Mouse (Mus musculus) liver, embryonic 13.5 days (tissue): ENCODE measurements around the gene Cept1. TPM values are rescaled to one million over a fixed set of nuclear protein-coding genes. Genes with fewer than 3 reads are reported as not detected.

Experiments
- ATAC-seq: fragments of 200-750 bp; cut with Nextera tagmentation; 2 replicates; pipeline ENCODE4 v1.8.0; 2017; ENCODE audit warnings: low read depth, mild to moderate bottlenecking, moderate number of reproducible peaks, moderate library complexity
- DNase-seq: peaks from one replicate; pipeline ENCODE4 v3.0.0; 2022
- H3K27ac ChIP-seq: fragments of 300-500 bp; sonication (generic); 2 replicates; pipeline ENCODE4 v1.5.1; 2015; ENCODE audit warnings: moderate library complexity, mild to moderate bottlenecking, inconsistent platforms
- H3K27me3 ChIP-seq: fragments of 300-500 bp; sonication (generic); 2 replicates; pipeline ENCODE4 v1.6.1; 2015; ENCODE audit warnings: mild to moderate bottlenecking, inconsistent platforms
- H3K36me3 ChIP-seq: fragments of 300-500 bp; sonication (generic); 2 replicates; pipeline ENCODE4 v1.6.1; 2015; ENCODE audit warnings: mild to moderate bottlenecking, inconsistent platforms
- H3K4me1 ChIP-seq: fragments of 300-500 bp; sonication (generic); replicated peaks from 2 replicates; pipeline ENCODE4 v1.6.1; 2015; ENCODE audit warnings: inconsistent platforms
- H3K4me2 ChIP-seq: fragments of 300-500 bp; sonication (generic); 2 replicates; pipeline ENCODE4 v1.6.1; 2015; ENCODE audit warnings: inconsistent platforms, mild to moderate bottlenecking, moderate library complexity
- H3K4me3 ChIP-seq: fragments of 300-500 bp; sonication (generic); replicated peaks from 2 replicates; pipeline ENCODE4 v1.5.1; 2015; ENCODE audit warnings: mild to moderate bottlenecking, inconsistent platforms
- H3K9ac ChIP-seq: fragments of 300-500 bp; sonication (generic); 2 replicates; pipeline ENCODE4 v1.6.1; 2015; ENCODE audit warnings: mild to moderate bottlenecking, inconsistent platforms
- H3K9me3 ChIP-seq: fragments of 300-500 bp; sonication (generic); replicated peaks from 2 replicates; pipeline ENCODE4 v1.6.1; 2016; ENCODE audit warnings: inconsistent platforms
- WGBS: fragments of 180-500 bp; shearing (Covaris S2); methylation state at CpG from one replicate; pipeline ENCODE4 v1.1.7; 2015; ENCODE audit not compliant: insufficient replicate concordance; 5-methylcytosine and 5-hydroxymethylcytosine counted together
- polyA plus RNA-seq: library from polyadenylated mRNA; unstranded; fragments of >200 nt; fragmentation: Nextera tagmentation; extraction: Ambion mirVana; gene quantifications from 2 replicates; pipeline ENCODE4 v1.2.1, GENCODE M21; 2015

Gene Cept1
- polyA plus RNA-seq, 1 experiment from 2014 or later = 26.1 TPM

- Histone ChIP-seq H3K4me1 (no peaks in the 10 kb centered on the region), H3K36me3 (no peaks in the 10 kb centered on the region), H3K9ac (no peak overlapping the region), H3K4me2 (no peak overlapping the region), H3K4me3 (no peak overlapping the region), H3K27ac (no peak overlapping the region), H3K27me3 (0 out of 2 replicates have a peak, but pooled peaks cover 4% of the 10 kb centered on the region), H3K9me3 (no peaks in the 10 kb centered on the region)
- DNase-seq = no peak
- ATAC-seq = no peak
- 63% methylated on average over 1 of the region's 1 CpGs for WGBS
These were observed 70.7 kb downstream of the Cept1 start for GRCm38 (mm10) chr3:106476863-106477262.

DNA sequence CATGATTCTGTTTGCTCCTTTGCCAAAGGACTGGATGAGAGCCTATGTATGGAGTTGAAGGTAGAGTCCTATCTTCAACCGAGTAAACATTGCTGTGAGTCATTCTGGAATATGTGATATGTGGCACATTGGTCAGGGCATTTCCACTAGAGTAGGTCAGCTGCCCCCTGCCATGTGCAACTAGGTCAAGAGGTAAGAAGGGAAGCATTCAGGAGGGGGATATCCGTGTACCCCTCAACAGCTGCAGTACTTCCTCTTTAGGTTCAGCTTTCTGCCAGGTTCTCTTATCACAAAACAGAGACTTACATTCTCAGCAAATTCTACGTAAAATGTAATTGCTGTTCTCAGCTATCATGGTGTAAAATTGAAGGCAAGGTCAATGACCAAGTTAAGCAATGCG, 73.4 kb downstream of the Cept1 start:
- Histone ChIP-seq H3K36me3 (no peaks in the 10 kb centered on the region), H3K27me3 (no peaks in the 10 kb centered on the region), H3K4me1 (no peaks in the 10 kb centered on the region), H3K4me2 (no peak overlapping the region), H3K4me3 (no peak overlapping the region), H3K9ac (no peak overlapping the region), H3K9me3 (no peaks in the 10 kb centered on the region), H3K27ac (no peak overlapping the region)
- 35% methylated on average over 4 of the region's 4 CpGs for WGBS
- no peak for ATAC-seq
- no peak for DNase-seq

- no peak for ATAC-seq
- no peaks in the 10 kb centered on the region for H3K9me3 ChIP-seq
- WGBS = 35% methylated on average over 1 of the region's 1 CpGs
These were observed 82.9 kb downstream of the Cept1 start for GRCm38 (mm10) chr3:106464750-106465149.

DNA sequence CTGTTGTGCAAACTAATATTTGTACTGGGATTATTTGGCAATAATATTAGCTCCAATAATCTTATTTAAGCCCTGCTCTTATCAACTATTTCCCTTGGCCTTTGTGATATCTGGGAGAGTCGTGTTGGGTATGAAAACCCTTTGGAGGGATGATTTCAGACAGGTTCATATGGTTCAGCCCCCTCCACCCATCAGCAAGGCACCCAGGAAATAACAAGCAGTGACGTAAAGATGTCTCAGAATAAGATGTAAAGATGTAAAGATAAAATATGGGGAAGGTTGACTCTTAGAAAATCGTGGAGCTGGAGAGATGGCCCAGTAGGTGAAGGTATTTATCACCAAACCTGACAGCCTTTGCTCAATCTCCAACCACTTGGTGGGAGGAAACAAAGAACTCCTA, 85.1 kb downstream of the Cept1 start:
- no peaks in the 10 kb centered on the region for H3K9me3 ChIP-seq
- no peak overlapping the region for H3K4me2 ChIP-seq
- H3K4me1 ChIP-seq = no peaks in the 10 kb centered on the region
- H3K4me3 ChIP-seq = no peak overlapping the region
- DNase-seq (no peak), ATAC-seq (no peak)
- H3K36me3 ChIP-seq = no peaks in the 10 kb centered on the region
- H3K27me3 ChIP-seq = no peaks in the 10 kb centered on the region
- WGBS = 33% methylated on average over 3 of the region's 3 CpGs
- H3K9ac ChIP-seq = no peak overlapping the region
- no peak overlapping the region for H3K27ac ChIP-seq

More at GRCm38 (mm10) chr3:106464750-106465149, 82.9 kb downstream of the Cept1 start:
- DNase-seq = no peak
- Histone ChIP-seq H3K27ac (no peak overlapping the region), H3K9ac (no peak overlapping the region), H3K4me3 (no peak overlapping the region), H3K27me3 (no peaks in the 10 kb centered on the region), H3K4me1 (no peaks in the 10 kb centered on the region), H3K36me3 (no peaks in the 10 kb centered on the region), H3K4me2 (no peak overlapping the region)

GRCm38 (mm10) chr3:106462059-106462470, 85.5 kb downstream of the Cept1 start:
- Histone ChIP-seq H3K9me3 (no peaks in the 10 kb centered on the region), H3K4me2 (no peak overlapping the region), H3K27ac (no peak overlapping the region), H3K4me1 (no peaks in the 10 kb centered on the region), H3K9ac (no peak overlapping the region), H3K36me3 (no peaks in the 10 kb centered on the region), H3K27me3 (no peaks in the 10 kb centered on the region), H3K4me3 (no peak overlapping the region)
- WGBS = 29% methylated on average over 2 of the region's 2 CpGs
- ATAC-seq = no peak
- DNase-seq = no peak

DNA sequence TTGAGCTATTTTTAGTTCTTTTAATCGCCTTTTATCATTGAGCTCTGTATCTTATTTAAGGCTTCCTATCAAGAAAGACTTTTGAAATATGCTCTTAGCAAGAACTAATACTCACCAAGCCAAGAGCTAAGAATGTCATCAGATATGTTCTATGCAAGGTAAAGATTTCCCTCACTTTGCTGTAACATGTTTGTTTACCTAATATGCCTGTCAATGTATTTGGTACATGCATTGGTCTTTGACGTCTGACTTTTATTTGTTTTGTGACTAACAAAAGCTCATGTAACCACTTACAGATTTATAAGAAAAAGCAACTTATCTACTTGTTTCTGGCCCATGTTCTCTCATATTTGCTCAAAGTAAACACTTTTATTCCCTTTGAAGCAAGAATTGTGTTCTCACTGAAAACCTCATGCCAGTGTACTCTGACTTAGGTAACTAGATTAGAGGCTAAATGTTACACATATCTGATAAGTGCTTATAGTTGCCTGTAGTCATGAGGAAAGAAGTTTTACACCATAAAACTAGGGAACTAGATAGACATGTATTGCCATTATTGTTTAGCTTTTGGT, 90.2 kb downstream of the Cept1 start:
- 56% methylated on average over 2 of the region's 2 CpGs for WGBS
- H3K27ac ChIP-seq = no peak overlapping the region
- H3K4me3 ChIP-seq = no peak overlapping the region
- DNase-seq (no peak), ATAC-seq (no peak)
- no peak overlapping the region for H3K4me2 ChIP-seq
- no peaks in the 10 kb centered on the region for H3K4me1 ChIP-seq
- no peak overlapping the region for H3K9ac ChIP-seq
- no peaks in the 10 kb centered on the region for H3K36me3 ChIP-seq
- H3K27me3 ChIP-seq = no peaks in the 10 kb centered on the region
- H3K9me3 ChIP-seq = no peaks in the 10 kb centered on the region

DNA sequence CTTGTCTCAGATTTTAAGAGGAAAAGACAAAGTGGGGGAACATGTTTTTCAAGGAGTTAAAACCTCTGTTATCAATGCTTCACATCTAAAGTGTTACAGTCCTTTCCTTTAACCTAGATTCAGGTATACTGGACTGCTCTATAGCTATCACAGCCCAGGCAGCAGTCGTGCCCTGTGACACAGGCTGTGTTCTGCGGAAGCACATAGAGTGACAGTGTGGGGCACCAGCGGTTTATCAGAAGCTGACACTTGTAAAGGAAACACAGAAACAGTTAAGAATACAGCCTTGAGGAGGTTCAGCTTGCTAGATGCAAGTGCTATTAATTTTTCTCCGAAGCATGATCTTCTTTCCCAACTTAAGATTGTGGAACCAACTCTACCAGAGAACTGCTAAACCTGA, 95.0 kb downstream of the Cept1 start:
- H3K4me2 ChIP-seq = no peak overlapping the region
- 25% methylated on average over 4 of the region's 4 CpGs for WGBS
- H3K4me1 ChIP-seq = no peaks in the 10 kb centered on the region
- no peaks in the 10 kb centered on the region for H3K36me3 ChIP-seq
- H3K4me3 ChIP-seq = no peak overlapping the region
- H3K27me3 ChIP-seq = no peaks in the 10 kb centered on the region
- no peak overlapping the region for H3K9ac ChIP-seq
- DNase-seq (no peak), ATAC-seq (0 out of 2 replicates have a peak, but pooled peaks have one; percentile 47)
- H3K27ac ChIP-seq = no peak overlapping the region
- no peaks in the 10 kb centered on the region for H3K9me3 ChIP-seq

Other genes starting within 250 kb of the Cept1 start
- not detected in 2 replicates for gene Chil6, start 141.6 kb downstream of the Cept1 start, polyA plus RNA-seq
- 3.4 and 3.5 TPM in 2 replicates for gene Dennd2d, start 65.4 kb downstream of the Cept1 start, polyA plus RNA-seq
- gene Dram2, start within 50 bp of the Cept1 start, polyA plus RNA-seq = 28.7 and 32.1 TPM in 2 replicates
- gene Lrif1, start 137.2 kb upstream of the Cept1 start, polyA plus RNA-seq = 3.6 and 5.6 TPM in 2 replicates
- 18.0 and 21.9 TPM in 2 replicates for gene Cd53, start 242.3 kb upstream of the Cept1 start, polyA plus RNA-seq